Mouse (Mus musculus) ES-E14 (cell line): ENCODE measurements around the gene Pkm.

ENCODE experiments used
- CHD2 ChIP-seq: IDR thresholded peaks from 2 replicates; pipeline ENCODE4 v1.6.1; 2014; ENCODE audit warnings: mild to moderate bottlenecking, low read depth, low read length, inconsistent platforms
- MAFK ChIP-seq: IDR thresholded peaks from 2 replicates; pipeline ENCODE4 v1.6.1; 2014; ENCODE audit warnings: mild to moderate bottlenecking, low read depth, low read length, inconsistent platforms; ENCODE audit not compliant: insufficient read depth
- ZC3H11A ChIP-seq: IDR thresholded peaks from 2 replicates; pipeline ENCODE4 v1.6.1; 2012; ENCODE audit warnings: low read depth, mild to moderate bottlenecking, inconsistent platforms, low read length, borderline replicate concordance
- ZNF384 ChIP-seq: IDR thresholded peaks from 2 replicates; pipeline ENCODE4 v1.6.1; 2012; ENCODE audit warnings: low read depth, low read length, inconsistent platforms

- TF ChIP-seq MAFK (no peak), ZC3H11A (no peak), CHD2 (no peak), ZNF384 (no peak)
Observed at GRCm38 (mm10) chr9:59706850-59707825, 51.0 kb downstream of the Pkm start.
